Mouse (Mus musculus) megakaryocyte, embryonic 14.5 days (primary cell): ENCODE results near the gene Gm21987.

Source experiments
- FLI1 ChIP-seq: IDR thresholded peaks from 2 replicates; pipeline ENCODE4 v1.6.1; 2012; ENCODE audit warnings: low read length, inconsistent platforms, mixed read lengths
- GATA1 ChIP-seq: IDR thresholded peaks from 3 replicates; pipeline ENCODE4 v1.6.1; 2012; ENCODE audit warnings: mixed read lengths, low read length, inconsistent platforms, borderline replicate concordance

DNA sequence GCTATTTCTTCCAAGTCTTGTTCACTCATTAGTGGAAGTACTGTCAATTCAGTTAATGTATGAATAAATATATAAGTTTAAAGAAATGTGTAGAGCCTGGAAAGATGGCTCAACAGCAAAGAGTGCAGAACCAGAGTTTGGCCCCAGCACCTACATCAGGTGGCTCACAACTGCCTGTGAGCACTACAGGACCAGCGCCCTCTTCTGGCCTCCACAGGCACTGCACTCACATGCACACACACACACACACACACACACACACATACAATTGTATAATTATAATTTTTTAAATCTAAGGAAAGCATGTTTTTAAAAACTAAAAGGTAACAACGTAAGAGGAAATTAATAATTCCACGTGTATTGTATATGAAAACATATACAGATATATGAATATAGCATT lies 17.5 kb upstream of the Gm21987 start:
- TF ChIP-seq GATA1 (no peak), FLI1 (no peak)
